Mouse (Mus musculus): ENCODE results near the gene Spns3.

The Spns3 gene

GRCm38 (mm10) chr11:72550134-72550988 is at the start of gene Spns3:
Gene Spns3, minus strand, starts transcription at chr11:72550506.
- DNase-seq (ENCODE audit: low spot score in 2 of 2), result no peak

GRCm38 (mm10) chr11:72597780-72598179 is 47.5 kb upstream of the Spns3 start:
- no peak for DNase-seq (ENCODE audit: low spot score in 2 of 2)

GRCm38 (mm10) chr11:72595010-72595737 is 44.9 kb upstream of the Spns3 start:
- no peak for DNase-seq (ENCODE audit: low spot score in 2 of 2)

GRCm38 (mm10) chr11:72587537-72588233 is 37.4 kb upstream of the Spns3 start:
- DNase-seq (ENCODE audit: low spot score in 2 of 2), result no peak

DNA sequence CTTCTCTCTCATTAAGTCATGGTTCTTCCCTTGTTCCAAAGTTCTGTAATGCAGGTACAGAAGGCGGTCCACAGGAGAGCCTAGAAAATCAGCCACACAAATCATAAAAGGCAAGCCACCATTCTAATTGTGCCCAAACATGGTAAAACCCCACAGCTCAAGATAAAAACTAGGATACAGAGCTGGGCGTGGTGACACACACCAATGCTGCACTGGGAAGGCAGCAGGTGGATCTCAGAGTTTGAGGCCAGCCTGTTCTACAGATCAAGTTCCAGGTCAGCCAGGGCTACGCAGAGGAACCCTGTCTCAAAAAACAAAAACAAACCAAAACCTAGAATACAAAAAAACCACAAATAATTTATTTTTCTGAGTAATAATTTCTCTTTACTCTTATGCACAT is 36.3 kb upstream of the Spns3 start:
- no peak for DNase-seq (ENCODE audit: low spot score in 2 of 2)

- no peak for DNase-seq (ENCODE audit: low spot score in 2 of 2)
Observed at GRCm38 (mm10) chr11:72583092-72583491, 32.8 kb upstream of the Spns3 start.

GRCm38 (mm10) chr11:72582448-72582705 is 32.1 kb upstream of the Spns3 start:
- no peak for DNase-seq (ENCODE audit: low spot score in 2 of 2)

GRCm38 (mm10) chr11:72581609-72582447 is 31.5 kb upstream of the Spns3 start:
- DNase-seq (ENCODE audit: low spot score in 2 of 2), result no peak

- DNase-seq (ENCODE audit: low spot score in 2 of 2), result no peak
Observed at GRCm38 (mm10) chr11:72578471-72578870, 28.2 kb upstream of the Spns3 start.

- no peak for DNase-seq (ENCODE audit: low spot score in 2 of 2)
Observed at GRCm38 (mm10) chr11:72576466-72577351, 26.4 kb upstream of the Spns3 start.

DNA sequence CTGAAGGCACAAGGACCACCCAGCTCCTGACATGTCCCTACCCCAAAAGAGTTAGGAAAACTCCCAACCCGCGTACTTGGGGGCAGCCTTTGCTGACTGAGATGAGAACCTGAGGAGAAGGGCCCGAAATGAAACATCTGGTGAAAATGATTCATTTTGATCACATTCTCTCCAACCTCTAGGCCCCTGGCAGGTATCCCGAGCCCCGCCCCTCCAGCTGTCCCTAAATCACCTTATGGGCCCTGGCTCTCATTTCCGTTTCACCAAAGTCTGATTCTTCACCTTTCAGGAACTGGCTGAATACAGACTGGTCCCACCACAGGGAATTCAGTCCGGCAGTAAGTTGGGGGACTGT is 25.8 kb upstream of the Spns3 start:
- no peak for DNase-seq (ENCODE audit: low spot score in 2 of 2)

- DNase-seq (ENCODE audit: low spot score in 2 of 2), result no peak
Observed at GRCm38 (mm10) chr11:72573819-72574218, 23.5 kb upstream of the Spns3 start.

DNA sequence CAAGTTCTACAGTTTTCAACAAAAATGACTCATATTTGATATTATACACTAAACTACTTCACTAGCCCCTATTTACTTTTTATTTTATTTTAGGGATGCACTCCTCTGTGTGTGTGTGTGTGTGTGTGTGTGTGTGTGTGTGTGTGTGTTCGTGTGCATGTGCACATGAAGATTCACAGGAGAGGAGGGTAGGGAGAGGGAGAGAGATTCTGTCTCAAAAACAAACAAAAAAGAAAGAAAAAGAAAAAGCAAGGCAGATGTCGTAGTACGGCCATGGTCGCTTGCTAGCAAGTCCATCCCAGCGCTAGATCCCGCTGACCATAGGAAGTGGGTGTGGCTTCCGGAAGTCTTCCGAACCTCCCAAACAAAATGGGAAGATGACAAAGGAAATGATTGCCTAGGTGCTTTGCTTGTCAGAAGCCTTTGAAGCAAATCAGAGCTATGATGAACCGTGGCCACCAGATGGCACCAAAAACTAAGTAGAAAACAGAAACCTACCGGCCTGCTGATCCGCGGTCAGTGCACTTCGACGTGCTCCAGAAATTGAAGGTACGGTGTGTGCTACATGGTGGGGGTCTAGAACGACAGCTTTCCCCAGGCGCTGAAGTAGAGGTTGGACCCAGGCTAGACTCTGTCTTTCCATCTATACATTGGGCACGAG is 20.1 kb upstream of the Spns3 start:
- peak; percentile 52 to 78 for DNase-seq (ENCODE audit: low spot score in 2 of 2)

GRCm38 (mm10) chr11:72569671-72570318 is 19.5 kb upstream of the Spns3 start:
- no peak for DNase-seq (ENCODE audit: low spot score in 2 of 2)

DNA sequence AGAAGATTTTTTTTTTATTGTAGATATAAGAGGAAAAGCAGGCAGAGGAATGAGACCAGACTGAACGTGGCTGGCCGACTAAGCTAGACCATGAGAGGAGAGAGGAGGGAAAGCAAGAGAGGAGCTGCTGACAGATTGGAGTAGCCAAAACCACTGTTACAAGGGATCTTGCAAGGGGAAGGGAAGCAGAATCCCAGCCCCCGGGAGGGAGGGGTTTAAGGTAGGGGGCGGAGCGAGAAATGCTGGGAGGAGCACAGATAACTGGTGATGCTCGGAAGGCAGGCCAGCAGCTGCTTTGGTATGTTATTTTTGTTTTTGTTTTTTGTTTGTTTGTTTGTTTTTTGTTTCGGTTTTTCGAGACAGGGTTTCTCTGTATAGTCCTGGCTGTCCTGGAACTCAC is 18.7 kb upstream of the Spns3 start:
- no peak for DNase-seq (ENCODE audit: low spot score in 2 of 2)

DNA sequence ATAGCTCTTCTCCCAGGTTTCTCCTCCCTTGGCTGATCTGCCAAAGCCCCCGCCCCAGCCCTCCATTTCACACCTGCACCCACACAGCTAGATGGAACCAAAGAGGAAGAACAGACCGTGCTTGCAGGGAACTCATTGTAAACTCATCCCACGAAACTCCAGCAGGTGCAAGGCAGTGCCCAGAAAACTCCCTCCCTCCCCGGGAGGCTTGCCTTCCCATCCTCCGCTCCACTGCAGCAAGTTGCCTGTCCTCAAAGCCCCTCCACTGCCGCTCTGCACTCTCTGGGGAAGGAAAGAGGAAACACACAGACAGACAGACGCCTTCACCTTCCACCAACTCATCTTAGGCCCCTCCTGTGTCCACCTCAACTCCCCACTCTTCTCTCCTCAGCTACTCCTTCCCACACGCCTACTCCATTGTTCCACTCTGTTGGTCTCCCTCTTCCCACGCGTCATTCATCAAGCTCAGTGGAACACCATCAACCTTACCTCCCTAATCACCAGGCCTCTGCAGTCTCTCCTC is 16.6 kb upstream of the Spns3 start:
- DNase-seq (ENCODE audit: low spot score in 2 of 2), result peak; percentile 43 to 51

GRCm38 (mm10) chr11:72566304-72566703 is 16.0 kb upstream of the Spns3 start:
- no peak for DNase-seq (ENCODE audit: low spot score in 2 of 2)

DNA sequence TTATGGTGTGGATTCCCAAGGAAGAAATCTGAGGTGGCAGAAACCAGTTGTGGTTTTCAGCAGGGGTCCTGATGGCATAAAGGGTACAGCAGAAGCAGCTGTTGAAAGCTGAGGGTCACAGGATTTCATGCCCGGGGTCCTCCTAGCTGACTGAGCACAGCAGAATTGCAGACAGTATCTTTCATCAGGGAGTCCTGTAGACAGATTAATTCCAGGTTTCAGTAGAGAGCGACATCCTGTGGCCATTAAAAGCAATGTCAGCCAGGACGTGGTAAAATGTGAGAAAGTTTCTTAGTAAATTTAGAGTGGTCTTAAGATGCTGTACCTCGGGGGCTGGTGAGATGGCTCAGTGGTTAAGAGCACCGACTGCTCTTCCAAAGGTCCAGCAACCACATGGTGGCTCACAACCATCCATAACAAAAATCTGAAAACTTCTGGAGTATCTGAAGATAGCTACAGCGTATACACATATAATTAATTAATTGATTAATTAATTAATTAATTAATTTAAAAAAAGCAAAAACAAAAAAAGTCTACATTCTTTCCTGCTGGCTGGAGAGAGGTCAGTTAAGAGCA is 14.0 kb upstream of the Spns3 start:
- no peak for DNase-seq (ENCODE audit: low spot score in 2 of 2)

DNA sequence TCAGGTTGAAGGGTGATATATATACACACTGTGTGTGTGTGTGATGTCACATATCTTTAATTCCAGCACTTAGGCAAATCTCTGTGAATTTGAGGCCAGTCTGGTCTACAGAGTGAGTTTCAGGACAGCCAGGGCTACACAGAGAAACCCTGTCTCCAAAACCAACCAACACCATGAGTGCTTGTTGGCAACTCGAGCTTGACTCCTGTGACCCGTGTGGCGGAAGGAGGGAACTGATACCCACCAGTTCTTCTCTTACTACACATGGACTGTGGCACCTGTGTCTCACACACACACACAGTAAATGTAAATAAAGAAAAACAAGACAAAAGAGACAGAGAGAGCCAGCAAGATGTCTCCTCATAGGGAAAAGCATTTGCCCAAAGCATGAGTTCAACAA is 10.4 kb upstream of the Spns3 start:
- no peak for DNase-seq (ENCODE audit: low spot score in 2 of 2)

Data from frontal cortex, postnatal 14 days (tissue).